Mouse (Mus musculus) heart, adult 10 weeks (tissue): ENCODE data around the gene Slc17a7. TPM values are rescaled to one million over a fixed set of nuclear protein-coding genes. Genes with fewer than 3 reads are reported as not detected.

Experiments
- polyA plus RNA-seq: library from polyadenylated mRNA; stranded (reverse); fragments of 350-450 nt; fragmentation: Illumina TruSeq; extraction: RNeasy Lipid Tissue Mini Kit (QIAGEN cat#74804); gene quantifications from one replicate; pipeline ENCODE4 v1.2.3, GENCODE M21; 2014; ENCODE audit warnings: low read depth, low replicate concordance

Gene Slc17a7
- polyA plus RNA-seq, result 27.4 TPM

DNA sequence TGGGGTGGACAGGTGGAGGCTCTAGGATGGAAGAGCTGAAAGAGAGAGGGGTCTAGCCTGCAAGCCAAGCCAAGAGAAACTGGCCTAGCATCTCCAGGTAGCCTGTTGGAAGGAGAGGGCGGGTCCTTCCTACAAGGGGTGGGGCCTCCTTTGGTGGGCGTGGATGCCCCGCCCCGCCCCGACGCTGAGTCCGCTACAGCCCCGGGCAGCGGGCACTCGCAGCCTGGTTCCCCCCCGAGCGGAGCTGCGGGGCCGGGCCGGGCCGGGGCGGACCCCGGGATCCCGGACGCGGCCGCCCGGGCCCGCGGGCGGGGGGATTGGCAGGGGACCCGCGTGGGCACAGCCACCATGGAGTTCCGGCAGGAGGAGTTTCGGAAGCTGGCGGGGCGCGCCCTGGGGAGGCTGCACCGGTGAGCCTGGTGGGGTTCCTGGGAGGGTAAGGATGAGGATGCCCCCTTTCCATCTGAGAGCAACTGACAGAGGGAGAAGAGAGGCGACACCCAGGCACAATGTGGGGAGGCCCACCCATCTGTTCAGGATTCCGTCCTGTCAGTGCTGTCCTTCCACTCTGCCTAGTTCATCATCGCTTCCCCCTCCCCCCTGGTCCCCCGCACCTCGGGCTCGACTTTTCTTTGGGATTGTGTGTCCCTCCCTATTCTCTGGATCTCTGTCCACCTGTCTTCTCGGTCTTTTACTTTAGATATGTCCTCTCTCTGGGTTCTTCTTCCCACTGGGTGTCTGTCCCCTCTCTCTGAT lies at the start of gene Slc17a7:
TSS of gene Slc17a7 (plus strand) at position 215 of the 756 bp plus-strand sequence.

DNA sequence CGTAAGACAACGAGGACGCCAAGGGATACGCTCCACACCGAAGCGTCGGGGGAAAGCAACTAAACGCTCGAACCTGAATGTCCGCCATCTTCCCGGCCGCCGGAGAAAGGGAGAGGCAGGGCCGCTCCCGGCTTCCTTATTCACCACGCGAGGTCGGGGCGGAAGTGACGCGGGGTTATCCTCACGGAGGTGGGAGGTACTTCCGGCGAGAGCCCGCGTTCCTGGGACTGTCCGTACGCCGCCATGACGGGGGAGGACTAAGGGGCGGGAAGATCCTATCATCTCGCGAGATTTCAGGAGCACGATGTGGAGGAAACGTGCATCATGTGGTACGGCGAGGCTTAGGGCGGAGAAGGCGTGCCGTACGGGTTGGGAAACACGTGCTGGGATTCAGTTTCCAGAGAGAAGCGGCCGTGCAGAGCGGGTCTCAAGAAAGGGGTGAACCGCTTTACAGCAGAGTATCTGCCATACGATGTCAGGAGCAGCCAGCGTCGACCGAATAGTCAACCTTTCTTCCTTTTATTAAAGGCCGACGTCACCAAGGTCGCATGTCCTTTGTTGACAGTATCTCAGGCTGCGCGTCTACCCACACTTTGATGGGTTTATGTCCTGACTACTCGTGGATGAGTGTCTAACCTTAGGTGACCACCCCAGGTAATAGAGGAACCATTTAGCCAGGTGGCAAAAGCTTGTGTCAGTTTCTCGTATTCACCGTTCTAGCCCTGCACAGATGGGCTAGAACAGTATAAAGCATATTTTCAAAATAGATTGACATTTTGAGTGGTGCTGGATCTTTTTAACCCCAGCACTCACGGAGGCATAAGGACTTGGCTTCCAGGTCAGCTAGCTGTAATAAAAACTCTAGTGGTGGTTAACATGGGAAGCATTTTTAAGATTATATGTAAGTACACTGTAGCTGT lies 39.3 kb upstream of the Slc17a7 start, which contains the start of gene Rps11:
TSS of gene Rps11 (minus strand) at position 216 of the 920 bp plus-strand sequence.

GRCm38 (mm10) chr7:45128624-45129246 lies 35.0 kb upstream of the Slc17a7 start, which contains the start of gene Rpl13a:
TSS of gene Rpl13a (minus strand) at chr7:45128761.

DNA sequence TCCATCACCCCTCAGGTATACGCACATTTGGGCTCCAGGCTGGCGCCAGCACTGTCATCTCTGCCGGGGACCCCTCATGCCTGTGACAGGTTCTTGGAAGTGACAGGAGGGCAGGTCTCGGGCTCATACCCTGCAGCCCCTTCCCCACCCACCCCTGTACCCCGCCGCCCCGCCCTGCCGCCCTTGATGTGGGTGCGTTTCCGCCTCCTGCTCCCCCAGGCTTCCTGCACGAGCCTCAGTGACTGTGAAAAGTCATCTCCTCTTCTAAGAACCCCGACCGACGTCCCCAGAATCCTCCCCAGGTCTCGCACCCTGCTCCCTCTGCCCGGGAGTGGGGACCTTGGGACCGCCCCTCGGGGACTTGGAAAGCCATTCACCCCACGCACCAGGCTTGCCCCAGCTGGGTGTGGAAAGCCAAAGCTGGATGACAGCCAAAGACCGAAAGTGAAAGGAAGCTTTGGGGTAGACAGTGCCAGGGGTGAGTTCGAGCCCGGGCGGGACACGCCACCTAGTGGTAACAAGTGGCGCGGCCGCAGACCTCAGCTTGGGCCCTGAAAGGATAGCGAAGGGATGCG lies 27.7 kb upstream of the Slc17a7 start, which contains the start of the genes Gm45713 and Flt3l:
TSS of gene Gm45713 (minus strand) at position 239 of the 575 bp plus-strand sequence.
TSS of gene Flt3l (minus strand) at position 440 of the 575 bp plus-strand sequence.

GRCm38 (mm10) chr7:45154096-45154992 lies 9.4 kb upstream of the Slc17a7 start, which contains the start of the genes Pih1d1 and Aldh16a1:
TSS of gene Pih1d1 (plus strand) at chr7:45154303.
TSS of gene Aldh16a1 (minus strand) at chr7:45154584.

GRCm38 (mm10) chr7:45179469-45179868 lies 15.7 kb downstream of the Slc17a7 start, which contains the start of gene Gfy:
TSS of gene Gfy (minus strand) at chr7:45179569.

DNA sequence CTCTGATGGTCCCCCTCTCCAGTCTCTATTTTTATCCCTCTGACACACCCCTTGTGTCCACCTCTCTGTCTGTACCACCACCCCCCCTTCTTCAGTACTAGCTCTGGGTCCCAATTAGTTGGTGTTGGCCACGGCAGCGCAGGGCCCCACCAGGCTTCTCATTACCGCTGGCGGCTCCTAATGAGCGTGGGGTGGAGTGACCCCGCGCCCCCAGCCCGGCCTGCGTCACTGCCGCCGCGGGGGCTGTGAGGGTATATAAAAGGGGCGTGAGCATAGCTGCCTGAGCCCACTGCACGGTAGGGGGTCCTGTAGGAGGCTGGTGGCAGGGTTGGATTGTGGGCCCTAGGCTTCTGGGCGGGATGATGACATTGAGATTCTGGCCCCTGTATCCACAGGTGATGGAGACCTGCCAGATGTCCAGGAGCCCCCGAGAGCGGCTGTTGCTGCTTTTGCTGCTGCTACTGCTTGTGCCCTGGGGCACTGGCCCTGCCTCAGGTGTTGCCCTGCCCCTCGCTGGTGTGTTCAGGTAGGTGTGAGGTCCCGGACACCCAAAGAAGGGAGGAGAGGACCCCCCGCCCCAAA lies 17.2 kb downstream of the Slc17a7 start, which contains the start of gene Pth2:
TSS of gene Pth2 (plus strand) at position 100 of the 582 bp plus-strand sequence.

GRCm38 (mm10) chr7:45204380-45205143 lies 40.8 kb downstream of the Slc17a7 start, which contains the start of gene Ccdc155:
TSS of gene Ccdc155 (minus strand) at chr7:45204892.

DNA sequence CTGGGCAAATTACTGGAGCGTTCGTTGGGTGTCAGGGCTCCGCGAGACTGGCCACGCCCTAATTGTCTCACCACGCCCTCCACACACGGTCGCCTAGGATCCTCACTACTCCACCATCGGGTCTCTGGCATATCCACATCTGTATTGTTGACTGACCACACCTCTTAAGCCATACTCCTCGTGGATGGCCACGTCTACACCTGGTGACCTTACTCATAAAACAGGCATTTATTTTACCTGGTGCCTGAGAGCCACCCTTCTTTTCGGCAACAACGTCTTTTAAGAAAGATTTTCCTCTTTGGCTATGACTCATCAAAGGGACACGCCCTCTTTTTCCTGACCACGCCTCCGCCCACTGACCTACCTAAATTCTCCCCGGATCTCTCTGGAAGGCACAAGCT lies 48.1 kb downstream of the Slc17a7 start, which contains the start of gene Dkkl1:
TSS of gene Dkkl1 (minus strand) at position 297 of the 401 bp plus-strand sequence.

DNA sequence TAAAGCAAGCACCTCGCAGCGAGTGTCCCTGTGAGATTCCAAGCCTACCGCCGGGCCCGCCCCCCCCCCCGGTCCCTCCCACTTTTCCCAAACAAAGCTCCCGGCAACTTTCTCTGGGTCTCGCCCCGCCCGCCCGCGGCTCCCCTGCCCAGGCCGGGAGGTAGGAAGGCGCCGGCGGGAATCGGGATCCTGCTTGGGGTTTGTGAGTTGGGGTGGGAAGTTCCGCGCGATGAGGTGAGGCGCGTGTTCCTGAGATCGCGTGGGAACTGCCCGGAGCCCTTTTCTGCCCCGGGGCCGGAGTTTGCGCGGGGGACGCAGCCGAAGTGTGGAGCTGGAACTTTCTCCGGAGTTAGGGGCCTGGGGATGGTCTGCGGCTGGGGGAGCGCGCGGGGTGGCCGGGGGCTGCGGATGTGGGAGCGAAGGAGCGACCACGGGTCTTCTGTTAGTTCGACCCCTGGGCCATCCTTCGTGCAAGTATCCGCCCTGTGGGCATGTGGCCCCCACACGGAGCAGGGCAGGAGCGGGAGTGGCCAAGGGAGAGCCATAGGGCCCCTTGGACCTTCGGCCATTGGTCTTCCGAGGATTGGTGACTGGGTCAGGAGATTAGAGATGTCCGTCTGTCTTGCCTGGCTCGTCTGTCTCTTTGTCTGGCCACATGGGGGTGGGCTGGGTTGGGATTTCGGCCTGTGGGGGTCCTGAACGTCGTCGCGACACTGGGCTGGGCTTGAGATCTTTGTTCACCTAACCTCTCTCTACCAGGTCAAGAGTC lies 52.1 kb downstream of the Slc17a7 start, which contains the start of gene Tead2:
TSS of gene Tead2 (plus strand) at position 81 of the 769 bp plus-strand sequence.

Other genes starting within 250 kb of the Slc17a7 start
- gene Ap2a1, start 234.5 kb upstream of the Slc17a7 start, polyA plus RNA-seq, result 41.3 TPM
- not detected for gene Tsks, start 220.7 kb upstream of the Slc17a7 start, polyA plus RNA-seq
- 3.6 TPM for gene Cpt1c, start 189.1 kb upstream of the Slc17a7 start, polyA plus RNA-seq
- 114 TPM for gene Prmt1, start 177.4 kb upstream of the Slc17a7 start, polyA plus RNA-seq
- gene Irf3, start 166.3 kb upstream of the Slc17a7 start, polyA plus RNA-seq, result 72.3 TPM
- 12.3 TPM for gene Bcl2l12, start 165.2 kb upstream of the Slc17a7 start, polyA plus RNA-seq
- 34.5 TPM for gene Scaf1, start 147.6 kb upstream of the Slc17a7 start, polyA plus RNA-seq
- gene Rras, start 146.0 kb upstream of the Slc17a7 start, polyA plus RNA-seq, result 57.4 TPM
- gene Prr12, start 111.1 kb upstream of the Slc17a7 start, polyA plus RNA-seq, result 13.2 TPM
- 40.7 TPM for gene Nosip, start 101.5 kb upstream of the Slc17a7 start, polyA plus RNA-seq
- 12.4 TPM for gene Prrg2, start 101.3 kb upstream of the Slc17a7 start, polyA plus RNA-seq
- gene Rcn3, start 71.7 kb upstream of the Slc17a7 start, polyA plus RNA-seq, result 40.8 TPM
- gene Fcgrt, start 60.1 kb upstream of the Slc17a7 start, polyA plus RNA-seq, result 83.1 TPM
- gene Rps11, start 39.5 kb upstream of the Slc17a7 start, polyA plus RNA-seq, result 641 TPM
- gene Rpl13a, start 35.2 kb upstream of the Slc17a7 start, polyA plus RNA-seq, result 958 TPM
- not detected for gene Gm45713, start 27.7 kb upstream of the Slc17a7 start, polyA plus RNA-seq
- 21.0 TPM for gene Flt3l, start 27.5 kb upstream of the Slc17a7 start, polyA plus RNA-seq
- gene Pih1d1, start 9.6 kb upstream of the Slc17a7 start, polyA plus RNA-seq, result 41.4 TPM
- 16.5 TPM for gene Aldh16a1, start 9.4 kb upstream of the Slc17a7 start, polyA plus RNA-seq
- gene Gfy, start 15.6 kb downstream of the Slc17a7 start, polyA plus RNA-seq, result not detected
- not detected for gene Pth2, start 17.0 kb downstream of the Slc17a7 start, polyA plus RNA-seq
- gene Ccdc155, start 40.9 kb downstream of the Slc17a7 start, polyA plus RNA-seq, result not detected
- gene Dkkl1, start 48.2 kb downstream of the Slc17a7 start, polyA plus RNA-seq, result not detected
- 7.8 TPM for gene Tead2, start 51.8 kb downstream of the Slc17a7 start, polyA plus RNA-seq
- 3.0 TPM for gene Cd37, start 75.2 kb downstream of the Slc17a7 start, polyA plus RNA-seq
- not detected for gene Slc6a16, start 77.1 kb downstream of the Slc17a7 start, polyA plus RNA-seq
- not detected for gene Slc6a21, start 113.6 kb downstream of the Slc17a7 start, polyA plus RNA-seq
- 31.0 TPM for gene Trpm4, start 169.8 kb downstream of the Slc17a7 start, polyA plus RNA-seq
- gene Hrc, start 171.3 kb downstream of the Slc17a7 start, polyA plus RNA-seq, result 1,149 TPM
- 0.24 TPM for gene Ppfia3, start 203.1 kb downstream of the Slc17a7 start, polyA plus RNA-seq
- gene Lin7b, start 206.6 kb downstream of the Slc17a7 start, polyA plus RNA-seq, result 1.2 TPM
- 154 TPM for gene Snrnp70, start 231.8 kb downstream of the Slc17a7 start, polyA plus RNA-seq
- gene Kcna7, start 241.7 kb downstream of the Slc17a7 start, polyA plus RNA-seq, result 4.3 TPM
- 0.24 TPM for gene Ntf5, start 249.7 kb downstream of the Slc17a7 start, polyA plus RNA-seq